Mouse (Mus musculus) kidney, postnatal 0 days (tissue): Measurements from ENCODE around the gene Fkbp11. TPM values are rescaled to one million over a fixed set of nuclear protein-coding genes. Genes with fewer than 3 reads are reported as not detected.

Experiments
- ATAC-seq: fragments of 200-750 bp; cut with Nextera tagmentation; replicated peaks from 2 replicates; pipeline ENCODE4 v1.8.0; 2017; ENCODE audit warnings: low read depth, moderate number of reproducible peaks, moderate TSS enrichment, moderate library complexity; ENCODE audit not compliant: low FRiP score
- DNase-seq: peaks from one replicate; pipeline ENCODE4 v3.0.0-alpha.2; 2016; ENCODE audit warnings: low spot score
- H3K27ac ChIP-seq: fragments of 300-500 bp; sonication (generic); 2 replicates; pipeline ENCODE4 v1.5.1; 2014; ENCODE audit warnings: mild to moderate bottlenecking
- H3K27me3 ChIP-seq: fragments of 300-500 bp; sonication (generic); 2 replicates; pipeline ENCODE4 v1.6.1; 2014; ENCODE audit warnings: low read length, mixed read lengths; ENCODE audit not compliant: insufficient read depth
- H3K36me3 ChIP-seq: fragments of 300-500 bp; sonication (generic); 2 replicates; pipeline ENCODE4 v1.6.1; 2014; ENCODE audit warnings: low read length, mixed read lengths; ENCODE audit not compliant: insufficient read depth
- H3K4me1 ChIP-seq: fragments of 300-500 bp; sonication (generic); replicated peaks from 2 replicates; pipeline ENCODE4 v1.6.1; 2014; ENCODE audit warnings: antibody characterized with exemption, low read length, mixed read lengths; ENCODE audit not compliant: insufficient read depth
- H3K4me2 ChIP-seq: fragments of 300-500 bp; sonication (generic); 2 replicates; pipeline ENCODE4 v1.6.1; 2014; ENCODE audit warnings: mild to moderate bottlenecking, low read length, moderate library complexity, mixed read lengths
- H3K4me3 ChIP-seq: fragments of 300-500 bp; sonication (generic); replicated peaks from 2 replicates; pipeline ENCODE4 v1.5.1; 2014; ENCODE audit warnings: low read depth, low read length
- H3K9ac ChIP-seq: fragments of 300-500 bp; sonication (generic); 2 replicates; pipeline ENCODE4 v1.6.1; 2014; ENCODE audit warnings: low read depth, low read length
- H3K9me3 ChIP-seq: fragments of 300-500 bp; sonication (generic); replicated peaks from 2 replicates; pipeline ENCODE4 v1.6.1; 2016; ENCODE audit warnings: low read length, inconsistent platforms, mixed read lengths
- CTCF ChIP-seq: IDR thresholded peaks from 2 replicates; pipeline ENCODE4 v1.5.1; 2016; ENCODE audit warnings: antibody characterized with exemption, low read depth, mild to moderate bottlenecking, moderate library complexity
- WGBS: fragments of 180-500 bp; shearing (Covaris S2); extraction: QIAGEN DNeasy Blood & Tissue Kit; methylation state at CpG from one replicate; pipeline ENCODE4 v1.1.7; 2014; 5-methylcytosine and 5-hydroxymethylcytosine counted together
- polyA plus RNA-seq: library from polyadenylated mRNA; unstranded; fragments of >200 nt; fragmentation: Nextera tagmentation; extraction: Ambion mirVana; gene quantifications from 2 replicates; pipeline ENCODE4 v1.2.1, GENCODE M21; 2015

The Fkbp11 gene
- polyA plus RNA-seq, 1 experiment from 2014 or later, result 34.4 TPM

GRCm38 (mm10) chr15:98733370-98733769, 5.4 kb upstream of the Fkbp11 start:
- Histone ChIP-seq H3K4me1 (no peaks in the 10 kb centered on the region), H3K36me3 (0 out of 2 replicates have a peak, but pooled peaks cover 6% of the 10 kb centered on the region), H3K9ac (no peak overlapping the region), H3K4me2 (no peak overlapping the region), H3K4me3 (no peak overlapping the region), H3K27me3 (no peaks in the 10 kb centered on the region), H3K27ac (no peak overlapping the region), H3K9me3 (no peaks in the 10 kb centered on the region)
- no peak for DNase-seq
- WGBS, result 56% methylated on average over 6 of the region's 6 CpGs
- TF ChIP-seq CTCF, result no peak
- no peak for ATAC-seq

DNA sequence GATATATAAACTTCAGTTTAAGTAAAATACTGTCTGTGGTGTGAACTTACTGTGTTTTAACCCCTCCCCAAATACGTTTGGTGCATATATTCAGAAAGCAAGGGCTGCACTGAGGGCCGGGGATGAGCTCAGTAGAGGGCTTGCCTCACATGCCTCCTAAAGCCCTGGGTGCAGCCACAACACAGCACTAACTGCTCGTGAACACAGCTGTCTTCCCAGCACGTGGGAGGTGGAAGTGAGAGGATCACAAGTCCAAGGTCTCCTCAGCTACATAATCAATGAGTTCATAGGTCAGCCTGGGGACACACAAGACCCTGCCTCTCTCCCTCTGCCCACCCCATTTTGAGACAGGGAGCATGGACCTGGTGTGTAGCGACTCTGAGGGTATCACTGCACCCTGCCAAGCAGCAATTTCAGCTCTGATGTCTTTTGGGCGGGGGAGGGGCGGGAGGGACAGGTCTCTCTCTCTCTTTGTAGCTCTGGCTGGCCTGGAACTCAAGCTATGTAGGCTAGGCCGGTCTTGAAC, 4.1 kb upstream of the Fkbp11 start:
- Histone ChIP-seq H3K4me2 (no peak overlapping the region), H3K27me3 (no peaks in the 10 kb centered on the region), H3K4me3 (no peak overlapping the region), H3K36me3 (0 out of 2 replicates have a peak, but pooled peaks cover 6% of the 10 kb centered on the region), H3K9me3 (no peaks in the 10 kb centered on the region), H3K9ac (no peak overlapping the region), H3K4me1 (peaks cover 6% of the 10 kb centered on the region; the same call in 1 of the 2 replicates), H3K27ac (no peak overlapping the region)
- TF ChIP-seq CTCF, result no peak
- ATAC-seq, result no peak
- WGBS, result 54% methylated on average over 8 of the region's 8 CpGs
- no peak for DNase-seq

DNA sequence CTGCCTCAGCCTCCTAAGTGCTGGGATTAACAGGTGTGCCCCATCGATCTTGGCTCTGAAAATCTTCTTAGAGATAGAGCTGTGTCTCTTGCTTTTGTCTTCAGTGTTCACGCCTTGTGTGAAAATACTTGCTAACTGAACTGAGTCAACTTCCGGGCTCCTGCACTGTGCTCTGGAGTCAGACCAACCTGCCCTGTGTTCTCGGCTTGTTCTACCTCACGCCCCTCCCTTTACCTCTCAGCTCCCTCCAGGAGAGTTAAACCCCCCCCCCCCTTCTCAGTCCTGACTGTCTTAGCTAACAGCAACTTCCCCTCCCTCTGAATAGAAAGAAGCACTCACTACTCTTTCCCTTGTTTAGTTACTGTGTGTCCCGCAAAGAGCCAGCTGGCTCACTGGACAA, 2.8 kb upstream of the Fkbp11 start:
- no peak for TF ChIP-seq CTCF
- ATAC-seq, result no peak
- Histone ChIP-seq H3K27ac (no peak overlapping the region), H3K27me3 (no peaks in the 10 kb centered on the region), H3K4me3 (no peak overlapping the region), H3K4me2 (no peak overlapping the region), H3K9ac (no peak overlapping the region), H3K36me3 (0 out of 2 replicates have a peak, but pooled peaks cover 2% of the 10 kb centered on the region), H3K9me3 (no peaks in the 10 kb centered on the region), H3K4me1 (peaks cover 8% of the 10 kb centered on the region; the same call in 1 of the 2 replicates)
- no peak for DNase-seq
- 73% methylated on average over 6 of the region's 6 CpGs for WGBS

GRCm38 (mm10) chr15:98729791-98730545, 2.0 kb upstream of the Fkbp11 start:
- Histone ChIP-seq H3K9me3 (no peaks in the 10 kb centered on the region), H3K36me3 (no peaks in the 10 kb centered on the region), H3K27ac (no peak overlapping the region), H3K4me3 (no peak overlapping the region), H3K4me2 (no peak overlapping the region), H3K4me1 (peaks cover 8% of the 10 kb centered on the region; the same call in 1 of the 2 replicates), H3K27me3 (no peaks in the 10 kb centered on the region), H3K9ac (no peak overlapping the region)
- no peak for TF ChIP-seq CTCF
- WGBS, result 29% methylated on average over 7 of the region's 7 CpGs
- ATAC-seq, result no peak
- no peak for DNase-seq

- Histone ChIP-seq H3K36me3 (no peaks in the 10 kb centered on the region), H3K4me2 (peak overlapping the region; percentile 99), H3K9ac (no peak overlapping the region), H3K4me3 (no peak overlapping the region), H3K27me3 (no peaks in the 10 kb centered on the region), H3K27ac (no peak overlapping the region), H3K9me3 (no peaks in the 10 kb centered on the region), H3K4me1 (peaks cover 14% of the 10 kb centered on the region; the same call in 1 of the 2 replicates)
- WGBS, result 19% methylated on average over 9 of the region's 9 CpGs
- DNase-seq (no peak), ATAC-seq (no peak)
- TF ChIP-seq CTCF, result no peak
These were observed 368 bp upstream of the Fkbp11 start for GRCm38 (mm10) chr15:98728366-98728765.

DNA sequence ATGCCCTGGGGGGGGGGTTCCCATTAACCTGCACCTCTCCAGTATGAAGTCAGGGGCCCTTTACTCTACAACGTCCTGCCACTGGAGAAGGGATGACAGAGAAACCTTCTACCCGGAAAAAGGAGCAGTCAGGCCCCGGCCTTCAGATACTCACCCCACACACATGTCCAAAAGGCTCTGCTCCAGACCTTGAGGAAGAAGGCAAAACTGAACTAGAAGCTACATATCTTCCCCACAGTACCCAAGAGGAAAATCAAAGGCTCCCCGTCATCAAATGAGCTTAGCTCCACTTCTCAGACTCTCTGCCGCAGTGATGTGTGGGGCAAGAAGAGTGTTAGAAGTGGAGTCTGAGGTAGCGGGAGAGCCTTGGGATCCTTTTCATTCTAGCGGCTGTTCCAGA, 1.3 kb downstream of the Fkbp11 start:
- DNase-seq (no peak), ATAC-seq (no peak)
- Histone ChIP-seq H3K9me3 (no peaks in the 10 kb centered on the region), H3K36me3 (no peaks in the 10 kb centered on the region), H3K4me2 (peak overlapping the region; percentile 99), H3K27me3 (no peaks in the 10 kb centered on the region), H3K9ac (no peak overlapping the region; the same call in 1 of the 2 replicates), H3K4me3 (peak overlapping the region; percentile 58), H3K4me1 (peaks cover 18% of the 10 kb centered on the region; the same call in 1 of the 2 replicates), H3K27ac (no peak overlapping the region)
- TF ChIP-seq CTCF, result no peak
- 42% methylated on average over 7 of the region's 7 CpGs for WGBS
